Mouse (Mus musculus) E14TG2a.4 (cell line): ENCODE results near the gene Mtg2.

Experiments used
- CTCF ChIP-seq: conservative IDR thresholded peaks from 2 replicates; pipeline ENCODE4 v1.5.1; 2014; ENCODE audit warnings: low read length
- POU5F1 ChIP-seq: IDR thresholded peaks from 2 replicates; pipeline ENCODE4 v1.6.1; 2014; ENCODE audit warnings: low read length, borderline replicate concordance

GRCm38 (mm10) chr2:180127675-180128074, 57.3 kb downstream of the Mtg2 start:
- no peak for TF ChIP-seq POU5F1
- TF ChIP-seq CTCF: no peak
